Mouse (Mus musculus) C2C12 (cell line): Measurements from ENCODE around the gene Hvcn1.

Experiments used
- CEBPB ChIP-seq: IDR thresholded peaks from one replicate; pipeline ENCODE4 v1.6.1; 2011; ENCODE audit warnings: low read depth, mild to moderate bottlenecking, control low read depth, moderate library complexity
- CTCF ChIP-seq: IDR thresholded peaks from one replicate; pipeline ENCODE4 v1.5.1; 2011; ENCODE audit not compliant: control insufficient read depth, insufficient read depth, insufficient read length
- FOSL1 ChIP-seq: IDR thresholded peaks from one replicate; pipeline ENCODE4 v1.8.0; 2011; ENCODE audit warnings: mild to moderate bottlenecking, low read length; ENCODE audit not compliant: poor library complexity, insufficient read depth, severe bottlenecking
- MYOG ChIP-seq: IDR thresholded peaks from one replicate; pipeline ENCODE4 v1.6.1; 2011; ENCODE audit not compliant: control insufficient read depth, insufficient read length; ENCODE audit errors: extremely low read depth
- USF1 ChIP-seq: IDR thresholded peaks from one replicate; pipeline ENCODE4 v1.6.1; 2011; ENCODE audit warnings: low read depth, mild to moderate bottlenecking, control low read depth, moderate library complexity

GRCm38 (mm10) chr5:122286191-122286590, 79.6 kb downstream of the Hvcn1 start:
- no peak for TF ChIP-seq CTCF
- no peak for TF ChIP-seq MYOG
- TF ChIP-seq USF1 = no peak
- TF ChIP-seq CEBPB = no peak
- TF ChIP-seq FOSL1 = no peak
